Mouse (Mus musculus) cerebellum, adult 8-10 months (tissue): ENCODE results near the gene Impg1.
A peak's percentile ranks its signal among the peaks of the same experiment; 100 is the strongest.

ENCODE experiments used
- DNase-seq: peaks from one replicate; pipeline ENCODE4 v3.0.0; 2022

The Impg1 gene

DNA sequence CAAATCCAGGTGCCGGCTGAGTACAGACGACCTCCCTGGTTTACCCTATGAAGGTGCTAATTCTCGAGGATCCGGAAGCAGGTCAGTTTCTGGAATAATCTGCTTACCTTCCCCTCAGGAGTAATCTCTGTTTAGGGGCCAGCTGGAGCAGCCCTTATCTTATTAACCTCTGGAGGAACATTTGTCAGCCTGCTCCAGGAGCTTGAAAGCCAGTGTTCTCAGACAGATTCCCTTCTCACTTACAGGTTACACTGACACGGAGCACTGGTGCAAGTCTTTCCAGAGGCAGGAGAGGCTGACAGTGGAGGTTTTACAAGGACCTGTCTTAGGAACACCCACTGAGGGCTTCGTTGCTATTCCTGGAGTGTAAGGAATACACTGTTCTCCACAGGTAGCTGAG is at the start of gene Impg1:
Impg1 (minus strand) TSS at position 101 of the 400 bp plus-strand sequence.
- no peak for DNase-seq

GRCm38 (mm10) chr9:80509464-80510153 is 44.3 kb upstream of the Impg1 start:
- no peak for DNase-seq

GRCm38 (mm10) chr9:80504496-80505012 is 39.3 kb upstream of the Impg1 start:
- DNase-seq, result no peak

DNA sequence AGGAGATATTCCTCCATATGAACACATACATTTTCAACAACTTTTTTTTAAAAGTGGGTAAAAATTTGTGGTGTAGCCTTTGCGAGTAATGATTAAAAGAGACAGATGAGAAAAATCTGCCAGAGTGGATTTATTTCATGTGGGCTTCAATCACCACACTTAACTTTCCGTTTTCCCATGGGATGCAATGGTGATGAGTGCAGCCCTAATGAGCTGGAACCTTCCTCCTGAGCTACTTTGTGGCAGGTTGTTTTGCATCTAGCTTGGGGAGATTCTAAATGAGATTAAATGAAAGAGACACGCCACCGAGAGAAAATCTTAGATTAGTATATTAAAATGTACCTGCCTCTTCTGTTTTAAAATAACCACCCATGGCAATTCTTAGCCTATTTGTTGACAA is 26.3 kb upstream of the Impg1 start:
- DNase-seq, result no peak

DNA sequence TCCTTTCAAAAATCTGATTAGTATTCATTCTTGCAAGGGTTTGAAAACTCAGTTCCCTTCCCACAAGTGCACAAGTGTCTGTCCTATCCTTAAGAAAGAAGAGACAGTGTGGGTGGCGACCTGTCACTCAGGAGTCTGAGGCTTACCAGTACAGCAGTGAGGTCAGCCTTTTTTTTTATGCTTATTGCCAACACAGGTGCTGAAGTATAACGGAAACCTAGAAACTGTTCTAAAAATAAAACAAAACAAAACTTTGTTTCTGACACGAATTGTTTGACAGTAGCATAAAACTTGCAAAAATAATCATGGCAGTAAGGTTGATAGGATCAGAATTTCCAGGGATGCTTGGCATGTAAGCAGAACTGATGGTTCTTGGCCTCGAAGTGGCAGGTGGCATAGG is 4.9 kb downstream of the Impg1 start:
- no peak for DNase-seq

- DNase-seq, result no peak
Measured at GRCm38 (mm10) chr9:80450467-80451261, 14.6 kb downstream of the Impg1 start.

DNA sequence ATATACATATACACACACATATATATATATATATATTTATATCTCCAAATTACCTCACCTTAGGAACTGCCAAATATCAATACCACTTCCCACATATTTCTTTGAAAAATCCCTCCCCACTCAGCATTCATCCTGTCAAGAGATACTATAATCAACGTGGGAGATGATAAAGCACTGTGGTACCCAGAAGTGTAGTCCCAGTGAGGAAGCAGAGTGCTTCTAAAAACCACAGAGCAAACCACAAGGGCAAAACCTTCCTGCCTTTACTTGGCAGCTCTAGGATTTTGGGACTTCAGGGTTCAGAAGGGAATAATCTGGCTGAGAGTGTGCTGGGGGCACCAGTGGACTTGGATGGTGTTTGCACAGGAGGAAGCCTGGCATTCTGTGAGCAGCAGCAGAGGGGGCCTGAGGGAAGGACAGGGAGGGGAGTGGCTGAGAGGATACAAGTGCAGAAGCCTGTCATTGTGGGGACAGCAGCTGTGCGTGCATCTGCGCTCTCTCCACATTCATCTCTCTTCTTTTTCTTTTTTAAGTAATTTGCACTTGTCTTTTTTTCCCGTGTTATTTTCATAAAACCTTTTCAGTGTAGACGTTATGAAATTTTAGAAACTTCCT is 24.1 kb downstream of the Impg1 start:
- DNase-seq, result no peak

DNA sequence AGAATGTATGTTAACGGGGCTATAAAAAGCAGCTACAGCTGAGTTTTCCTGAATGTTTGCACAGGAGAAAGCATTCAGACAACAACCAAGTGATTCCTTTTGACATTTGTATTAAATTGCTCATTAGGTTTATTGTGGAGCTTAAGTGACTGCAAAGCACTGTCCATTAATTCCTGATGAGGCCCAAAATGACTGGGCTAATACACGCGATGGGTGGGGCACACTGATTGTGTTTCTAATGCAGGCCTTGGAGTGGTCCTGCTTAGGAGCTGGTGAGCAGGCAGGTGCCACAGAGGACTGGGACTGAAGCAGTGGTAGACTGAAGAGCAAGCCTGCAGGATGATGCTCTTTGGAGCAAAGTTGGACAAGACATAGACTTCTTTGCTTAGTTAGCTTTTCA is 73.9 kb downstream of the Impg1 start:
- no peak for DNase-seq

- no peak for DNase-seq
Measured at GRCm38 (mm10) chr9:80391002-80391401, 74.3 kb downstream of the Impg1 start.

GRCm38 (mm10) chr9:80387890-80388289 is 77.4 kb downstream of the Impg1 start:
- no peak for DNase-seq

GRCm38 (mm10) chr9:80386492-80386891 is 78.8 kb downstream of the Impg1 start:
- DNase-seq, result no peak

- DNase-seq, result peak; percentile 6
Measured at GRCm38 (mm10) chr9:80386000-80386399, 79.3 kb downstream of the Impg1 start.

DNA sequence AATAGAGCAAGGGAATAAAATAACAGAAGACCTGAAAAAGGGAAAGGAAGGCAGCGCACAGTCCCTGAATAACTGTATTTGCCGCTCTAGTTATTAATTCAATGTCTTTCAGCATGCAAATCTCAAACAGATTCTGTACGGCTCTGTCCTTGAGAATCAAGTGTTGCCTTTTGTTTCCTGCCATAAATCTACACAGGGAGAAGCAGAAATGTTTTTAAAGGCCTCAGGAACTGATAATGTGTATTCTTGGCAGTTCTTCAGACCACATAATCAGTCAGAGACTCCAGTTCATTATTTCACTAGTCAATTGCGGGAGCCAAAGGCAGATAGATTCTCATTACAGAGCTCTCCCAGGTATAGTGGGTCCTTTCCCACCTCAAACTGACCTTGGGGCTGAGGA is 82.6 kb downstream of the Impg1 start:
- DNase-seq, result no peak

GRCm38 (mm10) chr9:80380078-80380645 is 85.1 kb downstream of the Impg1 start:
- DNase-seq, result no peak

DNA sequence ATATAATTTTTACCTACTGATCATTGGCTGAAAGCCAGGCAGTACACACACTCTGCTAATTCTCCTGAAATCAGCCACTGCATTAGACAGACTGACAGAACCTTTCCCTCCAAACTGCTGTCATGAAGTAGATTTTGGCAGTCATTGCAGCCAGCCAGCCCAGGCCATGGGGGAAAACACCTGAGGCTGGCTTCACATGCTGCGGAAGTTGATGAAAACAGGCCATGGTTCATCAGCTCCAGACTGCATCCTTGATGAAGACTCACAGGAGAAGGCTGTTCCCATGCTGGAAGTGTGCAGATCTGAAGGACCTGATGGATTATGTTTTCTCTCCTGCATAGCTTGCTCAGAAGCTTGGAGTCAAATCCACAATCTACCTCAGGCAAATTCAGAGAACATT is 91.2 kb downstream of the Impg1 start:
- no peak for DNase-seq

- DNase-seq, result no peak
Measured at GRCm38 (mm10) chr9:80373304-80373739, 92.0 kb downstream of the Impg1 start.

GRCm38 (mm10) chr9:80368636-80369035 is 96.6 kb downstream of the Impg1 start:
- no peak for DNase-seq

- DNase-seq, result no peak
Measured at GRCm38 (mm10) chr9:80367520-80368204, 97.6 kb downstream of the Impg1 start.

DNA sequence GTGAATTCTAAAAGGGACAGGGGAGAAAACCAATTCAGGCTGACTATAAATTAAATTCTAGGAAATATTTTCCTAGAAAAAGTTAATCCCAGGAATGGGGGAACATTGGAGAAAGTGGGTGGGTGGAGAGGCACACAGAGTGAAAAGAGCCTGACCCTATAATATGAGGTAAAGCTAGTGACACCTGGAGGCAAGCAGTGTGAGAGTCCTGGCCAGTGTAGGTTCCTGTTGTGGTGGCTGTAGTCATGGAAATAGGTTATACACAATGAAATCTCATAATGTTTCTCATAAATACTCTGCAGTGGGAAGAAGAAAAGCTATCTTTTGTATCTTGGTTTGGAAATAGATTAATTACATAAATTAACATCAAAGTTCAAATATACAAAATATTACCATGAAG is 105.2 kb downstream of the Impg1 start:
- DNase-seq, result no peak

GRCm38 (mm10) chr9:80351678-80352331 is 113.5 kb downstream of the Impg1 start:
- no peak for DNase-seq

GRCm38 (mm10) chr9:80351295-80351677 is 114.0 kb downstream of the Impg1 start:
- DNase-seq, result no peak

- no peak for DNase-seq
Measured at GRCm38 (mm10) chr9:80344451-80345000, 120.8 kb downstream of the Impg1 start.
